Comparison of ENCODE assay signal across 13 mouse cellular contexts in genomic region chr2:52512206-52512605, GRCm38 (mm10).
DNase-seq lines count a peak whose midpoint lies in the region; ATAC-seq lines count a peak whose summit lies in the region.
"Had no signal": no experiment of that assay in that cellular context is flagged by ENCODE, and none has a peak within 500 bp of the region (broad histone marks: within the 10 kb centered on the region; RNA-seq: fewer than 3 reads in every experiment).

No protein-coding gene starts in this region.

- no peak for DNase-seq in heart, postnatal 36 days
- no peak for DNase-seq in cerebellum, postnatal 36 days
- DNase-seq: heart, adult 2 months; kidney, postnatal 10 days; lung, embryonic 14.5 days; thymus, postnatal 25 days had no signal

- H3K9ac ChIP-seq in embryonic facial prominence, embryonic 12.5 days, result no peak overlapping the region
- H3K9ac ChIP-seq in forebrain, embryonic 13.5 days, result no peak overlapping the region
- H3K9ac ChIP-seq in hindbrain, embryonic 16.5 days (ENCODE audit: low read depth, low read length), result peak overlapping the region; percentile 35; the same call in 1 of the 2 replicates
- H3K9ac ChIP-seq in neural tube, embryonic 13.5 days, result peak overlapping the region; percentile 49; the same call in 1 of the 2 replicates
- H3K9ac ChIP-seq: limb, embryonic 15.5 days; lung, embryonic 14.5 days had no signal

- ATAC-seq in embryonic facial prominence, embryonic 12.5 days (ENCODE audit: insufficient number of reproducible peaks, insufficient read depth, low FRiP score, low TSS enrichment), result no peak
- ATAC-seq in forebrain, embryonic 13.5 days, result peak; percentile 57
- no peak for ATAC-seq in hindbrain, embryonic 16.5 days
- ATAC-seq in neural tube, embryonic 13.5 days (ENCODE audit: low read depth), result 0 out of 2 replicates have a peak, but pooled peaks have one; percentile 25
- no peak for ATAC-seq in activated CD4-positive, CD25-positive, alpha-beta regulatory T cell, adult 4 months

- no peak overlapping the region for H3K4me3 ChIP-seq in embryonic facial prominence, embryonic 12.5 days
- H3K4me3 ChIP-seq in forebrain, embryonic 13.5 days, result no peak overlapping the region
- no peak overlapping the region for H3K4me3 ChIP-seq in hindbrain, embryonic 16.5 days (ENCODE audit: low read length)
- no peak overlapping the region for H3K4me3 ChIP-seq in neural tube, embryonic 13.5 days
- H3K4me3 ChIP-seq: heart, adult 2 months; limb, embryonic 15.5 days had no signal

- H3K27me3 ChIP-seq in embryonic facial prominence, embryonic 12.5 days, result no peaks in the 10 kb centered on the region; the same call in 1 of the 2 replicates
- no peaks in the 10 kb centered on the region for H3K27me3 ChIP-seq in forebrain, embryonic 13.5 days
- no peaks in the 10 kb centered on the region for H3K27me3 ChIP-seq in hindbrain, embryonic 16.5 days (replicated peaks; ENCODE audit: control insufficient read depth, insufficient read depth, low read length)
- no peaks in the 10 kb centered on the region for H3K27me3 ChIP-seq in neural tube, embryonic 13.5 days
- H3K27me3 ChIP-seq: CH12.LX; limb, embryonic 15.5 days had no signal

- no peak overlapping the region for H3K27ac ChIP-seq in embryonic facial prominence, embryonic 12.5 days
- no peak overlapping the region for H3K27ac ChIP-seq in forebrain, embryonic 13.5 days
- H3K27ac ChIP-seq in hindbrain, embryonic 16.5 days (ENCODE audit: low read depth, low read length), result peak overlapping the region; percentile 63; the same call in 1 of the 2 replicates
- H3K27ac ChIP-seq in neural tube, embryonic 13.5 days (replicated peaks), result peak overlapping the region; percentile 78
- H3K27ac ChIP-seq: heart, adult 2 months; limb, embryonic 15.5 days had no signal

- H3K4me2 ChIP-seq in embryonic facial prominence, embryonic 12.5 days (replicated peaks), result 0 out of 2 replicates have a peak overlapping the region, but pooled peaks have one; percentile 1
- H3K4me2 ChIP-seq in forebrain, embryonic 13.5 days, result peak overlapping the region; percentile 43
- H3K4me2 ChIP-seq in hindbrain, embryonic 16.5 days (ENCODE audit: low read length), result peak overlapping the region; percentile 38
- peak overlapping the region; percentile 32 for H3K4me2 ChIP-seq in neural tube, embryonic 13.5 days
- H3K4me2 ChIP-seq: limb, embryonic 15.5 days; lung, embryonic 14.5 days had no signal

- intact Hi-C loops in heart, postnatal 36 days (cut with DNase I), result no loop called here

- H3K9me3 ChIP-seq in embryonic facial prominence, embryonic 12.5 days, result no peaks in the 10 kb centered on the region
- no peaks in the 10 kb centered on the region for H3K9me3 ChIP-seq in forebrain, embryonic 13.5 days (replicated peaks)
- no peaks in the 10 kb centered on the region for H3K9me3 ChIP-seq in hindbrain, embryonic 16.5 days (ENCODE audit: control insufficient read depth, low read length)
- H3K9me3 ChIP-seq in neural tube, embryonic 13.5 days, result no peaks in the 10 kb centered on the region
- H3K9me3 ChIP-seq: limb, embryonic 15.5 days had no signal

- H3K36me3 ChIP-seq in embryonic facial prominence, embryonic 12.5 days, result no peaks in the 10 kb centered on the region
- H3K36me3 ChIP-seq in forebrain, embryonic 13.5 days (ENCODE audit: poor library complexity, severe bottlenecking), result no peaks in the 10 kb centered on the region
- H3K36me3 ChIP-seq in hindbrain, embryonic 16.5 days (ENCODE audit: control insufficient read depth, insufficient read depth, low read length), result no peaks in the 10 kb centered on the region
- no peaks in the 10 kb centered on the region for H3K36me3 ChIP-seq in neural tube, embryonic 13.5 days
- H3K36me3 ChIP-seq: limb, embryonic 15.5 days had no signal

- WGBS in embryonic facial prominence, embryonic 12.5 days, result 31% methylated on average over 3 of the region's 3 CpGs
- WGBS in forebrain, embryonic 13.5 days, result 25% methylated on average over 3 of the region's 3 CpGs
- WGBS in hindbrain, embryonic 16.5 days, result 25% methylated on average over 3 of the region's 3 CpGs
- WGBS in neural tube, embryonic 13.5 days, result 24% methylated on average over 3 of the region's 3 CpGs

- H3K4me1 ChIP-seq in embryonic facial prominence, embryonic 12.5 days, result no peaks in the 10 kb centered on the region; the same call in 1 of the 2 replicates
- peaks cover 9% of the 10 kb centered on the region for H3K4me1 ChIP-seq in forebrain, embryonic 13.5 days
- peaks cover 6% of the 10 kb centered on the region for H3K4me1 ChIP-seq in hindbrain, embryonic 16.5 days (ENCODE audit: control insufficient read depth, insufficient read depth, low read depth, low read length)
- peaks cover 15% of the 10 kb centered on the region for H3K4me1 ChIP-seq in neural tube, embryonic 13.5 days (replicated peaks)

Comparison
In these comparisons a context has a peak if more than half of its experiments do, and no peak if none do; other contexts are left out.
1. ATAC-seq: peak in forebrain, embryonic 13.5 days (single experiment) and neural tube, embryonic 13.5 days (single experiment); none in embryonic facial prominence, embryonic 12.5 days (single experiment), hindbrain, embryonic 16.5 days (single experiment) and activated CD4-positive, CD25-positive, alpha-beta regulatory T cell, adult 4 months (single experiment).
2. H3K27ac ChIP-seq: peak in hindbrain, embryonic 16.5 days (single experiment) and neural tube, embryonic 13.5 days (single experiment); none in embryonic facial prominence, embryonic 12.5 days (single experiment) and forebrain, embryonic 13.5 days (single experiment).
3. H3K9ac ChIP-seq: peak in hindbrain, embryonic 16.5 days (single experiment) and neural tube, embryonic 13.5 days (single experiment); none in embryonic facial prominence, embryonic 12.5 days (single experiment) and forebrain, embryonic 13.5 days (single experiment).
4. Peak in every context shown above with its lines, with median percentiles within 50 percentile points of each other: H3K4me2 ChIP-seq.